9 mouse cellular contexts compared by ENCODE assay signal in the genomic region with DNA sequence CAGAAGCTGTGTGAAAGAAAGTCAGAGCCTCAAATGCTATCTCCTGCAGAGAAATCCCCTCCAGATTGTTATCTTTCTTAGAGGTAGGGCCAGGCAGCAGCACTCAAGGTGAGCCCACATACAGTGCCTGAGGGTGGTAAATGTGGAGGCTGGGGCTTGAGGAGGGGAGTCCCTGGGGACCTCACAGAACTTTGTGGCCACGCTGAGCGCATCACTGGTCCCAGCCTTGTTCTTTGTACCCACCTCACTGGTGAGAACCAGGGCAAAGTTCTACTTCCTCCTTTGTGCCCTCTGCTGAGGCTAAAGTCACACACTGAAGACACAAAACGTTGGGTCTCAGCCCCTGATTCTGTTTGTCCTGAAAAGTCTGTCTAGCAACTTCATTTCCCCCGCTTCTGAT. TPM values are rescaled to one million over a fixed set of nuclear protein-coding genes. Genes with fewer than 3 reads are reported as not detected.
DNase-seq lines count a peak whose midpoint lies in the region; ATAC-seq lines count a peak whose summit lies in the region.
"Had no signal": no experiment of that assay in that cellular context is flagged by ENCODE, and none has a peak within 500 bp of the region (broad histone marks: within the 10 kb centered on the region; RNA-seq: fewer than 3 reads in every experiment).

No protein-coding gene starts in this region.

- intact Hi-C loops in heart, postnatal 36 days (cut with DNase I), result no loop called here
- intact Hi-C loops in left cerebral cortex, postnatal 10 days (cut with DNase I), result no loop called here

- no peak for DNase-seq in heart, postnatal 36 days
- peak; percentile 35 for DNase-seq in lung, postnatal 14 days
- DNase-seq in thymus, adult 18-20 months, result peak; percentile 36 to 64
- DNase-seq in adrenal gland, adult 2 months, result no peak
- DNase-seq in gastrocnemius, postnatal 4 days (ENCODE audit: low spot score in 2 of 2), result no peak
- DNase-seq in left cerebral cortex, postnatal 10 days (ENCODE audit: extremely low spot score in 1 of 2, low spot score in 2 of 2), result no peak

- H3K4me2 ChIP-seq in heart, embryonic 16.5 days (ENCODE audit: low read depth, low read length), result peak overlapping the region; percentile 72

- ATAC-seq in heart, embryonic 16.5 days (replicated peaks; ENCODE audit: extremely low read depth, insufficient read depth, low FRiP score), result no peak
- peak; percentile 47 for ATAC-seq in inflammation-experienced regulatory T-cells, adult 6 months
- ATAC-seq: Patski had no signal

- peaks cover 11% of the 10 kb centered on the region for H3K4me1 ChIP-seq in heart, embryonic 16.5 days (ENCODE audit: control insufficient read depth, insufficient read depth, low read length)

- 0 out of 2 replicates have a peak, but pooled peaks cover 2% of the 10 kb centered on the region for H3K9me3 ChIP-seq in heart, embryonic 16.5 days (replicated peaks; ENCODE audit: control insufficient read depth, low read length)

- peaks cover 5% of the 10 kb centered on the region; the same call in 1 of the 2 replicates for H3K27me3 ChIP-seq in heart, embryonic 16.5 days (ENCODE audit: control insufficient read depth, insufficient read depth, low read length)

- H3K27ac ChIP-seq in heart, embryonic 16.5 days (ENCODE audit: low read length), result no peak overlapping the region

- H3K36me3 ChIP-seq in heart, embryonic 16.5 days (ENCODE audit: control insufficient read depth, insufficient read depth), result no peaks in the 10 kb centered on the region

- H3K9ac ChIP-seq in heart, embryonic 16.5 days (ENCODE audit: low read length), result peak overlapping the region; percentile 33; the same call in 1 of the 2 replicates

- WGBS in heart, embryonic 16.5 days, result 58% methylated on average over 4 of the region's 4 CpGs

- H3K4me3 ChIP-seq in heart, embryonic 16.5 days (ENCODE audit: low read length), result peak overlapping the region; percentile 56

RNA-seq across cellular contexts. Expression of a gene that starts 2.0 kb away (rescaled TPM):
- 18.1 and 20.5 TPM in 2 replicates for polyA plus RNA-seq in heart, embryonic 16.5 days (2015; fragmentation: Nextera tagmentation; extraction: Ambion mirVana)
- 1 to 10 TPM; 4.7 to 5.2 TPM for total RNA-seq in heart, postnatal 36 days (2021)
- 10 to 100 TPM; 42.7 to 71.0 (median 53.2) TPM for polyA plus RNA-seq in inflammation-experienced regulatory T-cells, adult 6 months (2017; shearing (Covaris generic))
- 1 to 10 TPM; 4.1 to 6.3 TPM for total RNA-seq in adrenal gland, adult 2 months (2021)
- 13.4 and 14.1 TPM in 2 replicates for polyA plus RNA-seq in adrenal gland, adult 2 months (2012; rRNA removed)
- 10 to 100 TPM; 13.3 to 15.2 TPM for total RNA-seq in gastrocnemius, postnatal 4 days (2021)
- 10 to 100 TPM in 1 of 2 experiments, 1 to 10 TPM in 1; 7.3 to 10.3 TPM for total RNA-seq in left cerebral cortex, postnatal 10 days (2021)
- polyA plus RNA-seq: Patski had no signal

RNA-seq across cellular contexts. Expression of a gene that starts 16.2 kb away (rescaled TPM):
- polyA plus RNA-seq in heart, embryonic 16.5 days (2015; fragmentation: Nextera tagmentation; extraction: Ambion mirVana), result 0.47 and 1.1 TPM in 2 replicates
- total RNA-seq in heart, postnatal 36 days (2021), result not detected
- polyA plus RNA-seq in inflammation-experienced regulatory T-cells, adult 6 months (2017; shearing (Covaris generic)), result under 1 TPM in 2 of 3 experiments, not detected in 1; 0.38 to 0.63 TPM
- not detected for total RNA-seq in adrenal gland, adult 2 months (2021)
- not detected in 2 replicates for polyA plus RNA-seq in adrenal gland, adult 2 months (2012; rRNA removed)
- total RNA-seq in gastrocnemius, postnatal 4 days (2021), result not detected
- total RNA-seq in left cerebral cortex, postnatal 10 days (2021), result not detected
- polyA plus RNA-seq: Patski had no signal

Comparison
In these comparisons a context has a peak if more than half of its experiments do, and no peak if none do; other contexts are left out.
1. DNase-seq: peak in lung, postnatal 14 days (single experiment) and thymus, adult 18-20 months (2 of 2); none in heart, postnatal 36 days (0 of 2), adrenal gland, adult 2 months (single experiment), gastrocnemius, postnatal 4 days (0 of 2) and left cerebral cortex, postnatal 10 days (0 of 2).